Mouse (Mus musculus) erythroblast, embryonic 14.5 days (primary cell): Measurements from ENCODE around the gene Slc4a5.

Experiments used
- GATA1 ChIP-seq: IDR thresholded peaks from 2 replicates; pipeline ENCODE4 v1.6.1; 2012; ENCODE audit warnings: low read length, inconsistent platforms, mixed read lengths
- TAL1 ChIP-seq: IDR thresholded peaks from 3 replicates; pipeline ENCODE4 v1.6.1; 2012; ENCODE audit warnings: low read length, inconsistent platforms, mixed read lengths

GRCm38 (mm10) chr6:83219814-83220213 lies at the start of gene Slc4a5:
- TF ChIP-seq TAL1 (no peak), GATA1 (no peak)
